Comparison of ENCODE assay signal across 21 mouse cellular contexts in the genomic region with DNA sequence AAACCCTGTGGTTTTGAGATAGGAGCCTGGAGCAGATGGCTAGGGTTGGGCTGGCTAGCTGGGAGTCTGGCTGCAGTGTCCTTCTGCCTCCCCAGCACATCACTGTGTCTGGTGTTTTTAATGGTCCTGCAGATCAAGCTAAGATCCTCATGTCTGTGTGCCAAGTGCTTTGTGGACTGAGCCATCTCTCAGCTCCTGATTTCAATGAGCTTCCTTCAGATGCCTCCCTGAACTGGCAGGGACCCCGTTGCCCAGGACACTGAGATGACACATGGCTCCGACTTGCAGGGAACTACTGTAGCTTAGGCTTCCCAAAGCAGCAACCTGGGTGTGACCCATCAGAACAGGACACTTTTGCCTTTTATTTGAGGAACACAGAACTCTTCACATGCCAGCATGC.
DNase-seq lines count a peak whose midpoint lies in the region; ATAC-seq lines count a peak whose summit lies in the region.
"Had no signal": no experiment of that assay in that cellular context is flagged by ENCODE, and none has a peak within 500 bp of the region (broad histone marks: within the 10 kb centered on the region; RNA-seq: fewer than 3 reads in every experiment).

No protein-coding gene starts in this region.

- no peaks in the 10 kb centered on the region for H3K9me3 ChIP-seq in hindbrain, embryonic 14.5 days (ENCODE audit: control insufficient read depth, low read length)
- no peaks in the 10 kb centered on the region for H3K9me3 ChIP-seq in hindbrain, embryonic 12.5 days (replicated peaks)
- H3K9me3 ChIP-seq in neural tube, embryonic 13.5 days: no peaks in the 10 kb centered on the region
- H3K9me3 ChIP-seq: embryonic facial prominence, embryonic 15.5 days; forebrain, embryonic 10.5 days; heart, embryonic 15.5 days; kidney, embryonic 15.5 days had no signal

- no peak overlapping the region for H3K27ac ChIP-seq in hindbrain, embryonic 14.5 days
- H3K27ac ChIP-seq in hindbrain, embryonic 12.5 days: no peak overlapping the region
- H3K27ac ChIP-seq in neural tube, embryonic 13.5 days (replicated peaks): no peak overlapping the region
- H3K27ac ChIP-seq: embryonic facial prominence, embryonic 15.5 days; forebrain, embryonic 10.5 days; heart, embryonic 15.5 days; kidney, embryonic 15.5 days had no signal

- no peaks in the 10 kb centered on the region for H3K27me3 ChIP-seq in hindbrain, embryonic 14.5 days (ENCODE audit: control insufficient read depth, insufficient read depth, low read length)
- H3K27me3 ChIP-seq in hindbrain, embryonic 12.5 days: no peaks in the 10 kb centered on the region
- H3K27me3 ChIP-seq in neural tube, embryonic 13.5 days: no peaks in the 10 kb centered on the region
- H3K27me3 ChIP-seq: embryonic facial prominence, embryonic 15.5 days; heart, embryonic 15.5 days; kidney, embryonic 15.5 days had no signal

- peak; percentile 37 for DNase-seq in hindbrain, embryonic 14.5 days (ENCODE audit: low spot score)
- no peak for DNase-seq in neural tube, embryonic 10.5 days (ENCODE audit: extremely low spot score, low spot score)
- DNase-seq in cerebellum, postnatal 25 days: peak; percentile 16 to 38
- DNase-seq in frontal cortex, adult 2 months (ENCODE audit: extremely low spot score in 1 of 2, low spot score in 1 of 2): no peak
- no peak for DNase-seq in kidney, adult 9 months
- DNase-seq: adrenal gland, adult 2 months; embryo, embryonic 11 days; gastrocnemius, postnatal 36 days; heart, postnatal 4 days; liver; lung, postnatal 10 days; right cerebral cortex, postnatal 14 days; spleen, adult 18-20 months; thymus, postnatal 36 days had no signal

- ATAC-seq in hindbrain, embryonic 14.5 days (ENCODE audit: low FRiP score): no peak; the same call in 1 of the 2 replicates
- ATAC-seq in hindbrain, embryonic 12.5 days (ENCODE audit: low FRiP score): no peak
- peak; percentile 56 for ATAC-seq in neural tube, embryonic 13.5 days (ENCODE audit: low read depth)
- ATAC-seq: intestine, embryonic 16.5 days had no signal

- no peaks in the 10 kb centered on the region for H3K36me3 ChIP-seq in hindbrain, embryonic 14.5 days (replicated peaks; ENCODE audit: control insufficient read depth, insufficient read depth)
- no peaks in the 10 kb centered on the region for H3K36me3 ChIP-seq in hindbrain, embryonic 12.5 days
- H3K36me3 ChIP-seq in neural tube, embryonic 13.5 days: no peaks in the 10 kb centered on the region
- H3K36me3 ChIP-seq: embryonic facial prominence, embryonic 15.5 days; forebrain, embryonic 10.5 days; heart, embryonic 15.5 days; kidney, embryonic 15.5 days had no signal

- 53% methylated on average over 2 of the region's 2 CpGs for WGBS in hindbrain, embryonic 14.5 days
- 80% methylated on average over 2 of the region's 2 CpGs for WGBS in hindbrain, embryonic 12.5 days
- 55% methylated on average over 2 of the region's 2 CpGs for WGBS in neural tube, embryonic 13.5 days

- no peak overlapping the region for H3K9ac ChIP-seq in hindbrain, embryonic 14.5 days
- no peak overlapping the region for H3K9ac ChIP-seq in hindbrain, embryonic 12.5 days
- H3K9ac ChIP-seq in neural tube, embryonic 13.5 days: no peak overlapping the region
- H3K9ac ChIP-seq: embryonic facial prominence, embryonic 15.5 days; heart, embryonic 15.5 days; kidney, embryonic 15.5 days had no signal

- H3K4me3 ChIP-seq in hindbrain, embryonic 14.5 days (replicated peaks; ENCODE audit: low read length): no peak overlapping the region
- no peak overlapping the region for H3K4me3 ChIP-seq in hindbrain, embryonic 12.5 days
- H3K4me3 ChIP-seq in neural tube, embryonic 13.5 days: no peak overlapping the region
- H3K4me3 ChIP-seq: embryonic facial prominence, embryonic 15.5 days; forebrain, embryonic 10.5 days; heart, embryonic 15.5 days; kidney, embryonic 15.5 days had no signal

- H3K4me1 ChIP-seq in hindbrain, embryonic 14.5 days (replicated peaks; ENCODE audit: control insufficient read depth, insufficient read depth, low read length): no peaks in the 10 kb centered on the region
- H3K4me1 ChIP-seq in hindbrain, embryonic 12.5 days: no peaks in the 10 kb centered on the region
- no peaks in the 10 kb centered on the region for H3K4me1 ChIP-seq in neural tube, embryonic 13.5 days (replicated peaks)
- H3K4me1 ChIP-seq: embryonic facial prominence, embryonic 15.5 days; heart, embryonic 15.5 days; kidney, embryonic 15.5 days had no signal

- no peak overlapping the region for H3K4me2 ChIP-seq in hindbrain, embryonic 14.5 days (replicated peaks)
- no peak overlapping the region for H3K4me2 ChIP-seq in hindbrain, embryonic 12.5 days (replicated peaks)
- no peak overlapping the region for H3K4me2 ChIP-seq in neural tube, embryonic 13.5 days
- H3K4me2 ChIP-seq: embryonic facial prominence, embryonic 15.5 days; heart, embryonic 15.5 days; kidney, embryonic 15.5 days had no signal

Comparison
In these comparisons a context has a peak if more than half of its experiments do, and no peak if none do; other contexts are left out.
1. DNase-seq: peak in hindbrain, embryonic 14.5 days (single experiment) and cerebellum, postnatal 25 days (2 of 2); none in neural tube, embryonic 10.5 days (single experiment), frontal cortex, adult 2 months (0 of 2) and kidney, adult 9 months (single experiment).